Mouse (Mus musculus) MEL-GATA-1-ER (cell line): ENCODE data around the gene Cryab.

Experiments
- DNase-seq: peaks from one replicate; pipeline ENCODE4 v3.0.0-alpha.2; 2012; ENCODE audit warnings: low read depth; ENCODE audit errors: extremely low read depth

Gene Cryab

GRCm38 (mm10) chr9:50742261-50742660, 8.9 kb upstream of the Cryab start:
- DNase-seq, result no peak

DNA sequence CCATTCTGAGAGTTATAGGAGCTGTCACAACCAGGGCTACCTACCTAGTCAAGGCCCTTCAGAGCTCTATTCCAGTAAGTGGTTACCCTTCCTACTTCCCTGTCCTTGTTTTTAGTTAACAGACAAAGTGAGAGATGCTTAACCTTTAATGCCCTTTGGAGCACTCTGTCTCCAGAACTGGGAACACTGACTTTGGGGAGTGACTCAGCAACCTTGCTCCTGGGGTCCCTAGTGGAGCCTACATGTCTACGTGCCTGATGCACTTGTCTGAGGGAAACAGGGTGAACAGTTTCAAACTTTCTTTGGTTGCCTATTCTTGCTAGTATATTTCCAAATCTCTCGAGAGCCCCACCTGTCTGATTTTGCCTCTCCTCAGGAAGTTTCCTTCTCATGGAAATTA, 8.4 kb upstream of the Cryab start:
- DNase-seq, result no peak

GRCm38 (mm10) chr9:50745806-50746205, 5.3 kb upstream of the Cryab start:
- DNase-seq, result no peak

DNA sequence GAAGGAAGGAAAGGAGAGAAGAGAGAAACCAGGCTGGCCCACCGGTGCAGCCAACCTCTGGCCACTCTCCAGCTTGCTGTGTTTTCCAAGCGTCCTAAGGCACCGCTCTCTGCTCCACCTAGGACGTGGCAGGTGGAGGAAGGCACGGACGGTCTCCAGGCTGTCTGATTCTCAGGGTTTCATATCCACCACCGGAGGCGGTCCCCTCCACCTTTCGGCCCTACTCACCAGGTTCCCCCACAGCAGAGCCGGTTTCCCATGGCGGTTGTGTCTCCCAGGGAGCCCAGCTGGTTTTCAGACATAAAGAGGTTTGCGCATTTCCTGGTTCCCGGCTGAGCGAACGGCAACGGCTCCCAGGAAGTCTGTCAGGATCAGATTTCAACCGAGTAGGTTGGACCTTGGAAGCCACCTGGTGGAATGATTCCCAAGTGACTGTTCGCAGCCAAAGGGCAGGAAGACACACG, 4.9 kb upstream of the Cryab start, which contains the start of gene 2310030G06Rik:
TSS of gene 2310030G06Rik (minus strand) at position 323 of the 464 bp plus-strand sequence.
- no peak for DNase-seq

DNA sequence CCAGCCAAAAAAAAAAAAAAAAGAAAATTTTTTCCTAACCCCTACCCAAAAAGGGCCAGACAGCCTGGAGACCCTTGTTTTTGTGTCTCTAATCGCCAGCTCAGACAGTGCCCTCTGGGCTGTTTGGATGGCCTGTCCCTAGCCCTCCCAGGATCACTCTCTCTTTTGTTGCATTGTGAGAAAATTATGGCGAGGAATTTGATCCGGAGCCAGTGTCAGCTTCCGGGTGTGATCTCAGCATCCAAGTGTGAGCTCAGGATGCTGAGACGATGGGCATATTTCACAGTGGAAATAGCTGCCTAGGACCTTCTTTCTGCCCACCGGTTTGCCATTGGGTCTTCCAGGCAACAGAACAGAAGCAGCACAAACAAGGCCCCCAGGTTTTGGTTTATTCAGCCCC, 419 bp upstream of the Cryab start:
- DNase-seq, result no peak

- no peak for DNase-seq
These were observed 1.0 kb downstream of the Cryab start, which contains the start of gene Hspb2 for GRCm38 (mm10) chr9:50752054-50752602. TSS of gene Hspb2 (minus strand) at chr9:50752354.

DNA sequence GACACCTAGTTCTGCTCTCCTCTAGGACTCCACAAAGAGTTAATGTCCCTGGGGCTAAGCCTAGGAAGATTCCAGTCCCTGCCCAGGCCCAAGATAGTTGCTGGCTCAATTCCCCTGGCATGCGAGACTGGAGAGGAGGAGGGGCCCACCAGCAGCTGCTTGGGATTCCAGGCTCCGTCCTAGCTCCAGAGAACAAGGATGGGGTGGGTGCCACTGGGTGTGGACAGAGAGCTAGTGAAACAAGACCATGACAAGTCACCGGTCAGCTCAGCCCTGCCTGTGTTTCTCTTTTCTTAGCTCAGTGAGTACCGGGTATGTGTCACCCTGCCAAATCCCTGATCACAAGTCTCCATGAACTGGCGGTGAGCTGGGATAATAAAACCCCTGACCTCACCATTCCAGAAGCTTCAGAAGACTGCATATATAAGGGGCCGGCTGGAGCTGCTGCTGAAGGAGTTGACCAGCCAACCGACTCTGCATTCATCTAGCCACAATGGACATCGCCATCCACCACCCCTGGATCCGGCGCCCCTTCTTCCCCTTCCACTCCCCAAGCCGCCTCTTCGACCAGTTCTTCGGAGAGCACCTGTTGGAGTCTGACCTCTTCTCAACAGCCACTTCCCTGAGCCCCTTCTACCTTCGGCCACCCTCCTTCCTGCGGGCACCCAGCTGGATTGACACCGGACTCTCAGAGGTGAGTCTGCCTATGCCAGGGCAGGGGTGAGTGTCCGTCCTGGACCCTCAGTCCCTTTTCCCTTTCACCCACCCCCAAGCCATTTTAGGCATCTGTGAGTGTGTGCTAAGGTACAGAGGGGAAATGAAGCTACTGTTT, 1.9 kb downstream of the Cryab start:
- no peak for DNase-seq

GRCm38 (mm10) chr9:50753947-50754346, 2.8 kb downstream of the Cryab start:
- no peak for DNase-seq

- no peak for DNase-seq
These were observed 5.6 kb downstream of the Cryab start for GRCm38 (mm10) chr9:50756711-50757110.

DNA sequence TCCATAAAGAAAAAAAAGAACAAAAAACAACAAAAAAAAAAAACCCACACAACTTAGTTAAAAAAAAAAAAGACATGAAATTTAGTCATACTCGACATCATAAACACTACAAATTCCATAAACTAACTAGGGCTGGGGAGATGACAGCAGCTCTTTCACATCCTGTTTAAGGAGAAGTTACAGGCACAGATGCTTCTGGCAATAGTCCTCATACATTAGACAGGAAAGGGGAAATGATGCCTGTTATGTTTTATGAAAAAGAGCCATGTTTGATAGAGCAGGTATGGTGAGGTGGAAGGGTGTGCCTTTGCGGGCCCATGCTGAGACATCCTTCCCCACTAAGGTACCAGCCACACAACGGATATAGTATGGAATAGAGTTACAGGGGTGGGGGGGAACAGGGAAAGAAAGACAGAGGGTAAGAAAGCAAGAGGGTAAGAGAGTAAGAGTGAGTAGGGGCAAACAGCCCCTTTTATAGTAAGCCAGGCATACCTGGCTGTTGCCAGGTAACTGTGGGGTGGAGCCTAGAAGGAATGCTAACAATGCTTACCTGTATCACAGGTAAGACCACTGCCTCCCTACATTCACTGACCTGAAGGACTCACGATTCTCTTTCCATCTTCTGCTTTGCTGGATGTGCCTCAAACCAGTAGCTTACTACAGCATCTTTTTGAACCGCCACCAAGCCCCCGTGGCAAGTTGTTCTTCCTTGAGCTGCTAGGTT, 10.6 kb downstream of the Cryab start:
- no peak for DNase-seq

- DNase-seq, result no peak
These were observed 12.2 kb downstream of the Cryab start for GRCm38 (mm10) chr9:50763331-50763730.

DNA sequence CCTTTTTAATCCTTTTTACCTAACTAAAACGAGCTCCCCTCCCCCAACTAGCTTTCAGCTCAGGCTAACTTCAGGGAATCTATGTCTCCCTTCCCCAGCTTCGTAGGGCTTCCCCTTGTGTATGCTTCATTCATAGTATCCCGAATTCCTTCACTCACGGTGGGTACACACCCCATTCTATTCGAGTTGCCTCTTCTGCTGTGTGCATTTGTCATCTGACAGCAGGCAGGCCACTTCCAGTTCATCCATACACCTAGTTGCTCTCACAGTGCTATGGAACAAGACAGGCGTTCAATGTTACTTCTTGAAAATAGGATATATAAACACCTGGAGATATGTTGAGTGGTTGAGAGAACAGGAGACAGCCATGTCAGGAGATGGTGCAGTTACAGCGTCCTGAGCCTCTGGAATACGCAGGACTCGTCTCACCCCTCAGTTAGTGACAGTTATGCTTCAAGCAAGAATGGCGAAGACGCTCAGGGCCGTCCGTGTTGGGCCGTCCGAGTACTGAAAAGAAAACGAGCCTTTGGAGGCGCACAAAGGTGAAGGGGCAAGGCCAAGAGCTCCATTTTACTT, 16.5 kb downstream of the Cryab start:
- peak; percentile 5 for DNase-seq

GRCm38 (mm10) chr9:50768107-50769002, 17.2 kb downstream of the Cryab start, which contains the start of gene Fdxacb1:
TSS of gene Fdxacb1 (plus strand) at chr9:50768236.
- DNase-seq, result peak; percentile 93

- no peak for DNase-seq
These were observed 18.9 kb downstream of the Cryab start for GRCm38 (mm10) chr9:50770011-50770410.

- peak; percentile 67 for DNase-seq
These were observed 22.9 kb downstream of the Cryab start for GRCm38 (mm10) chr9:50774026-50774462.

- peak; percentile 75 for DNase-seq
These were observed 24.0 kb downstream of the Cryab start, which contains the start of the genes Alg9 and 1110032A03Rik for GRCm38 (mm10) chr9:50774991-50775612. TSS of gene Alg9 (plus strand) at chr9:50775019. TSS of gene 1110032A03Rik (minus strand) at chr9:50775520.

- peak; percentile 33 for DNase-seq
These were observed 24.6 kb downstream of the Cryab start for GRCm38 (mm10) chr9:50775662-50776126.

DNA sequence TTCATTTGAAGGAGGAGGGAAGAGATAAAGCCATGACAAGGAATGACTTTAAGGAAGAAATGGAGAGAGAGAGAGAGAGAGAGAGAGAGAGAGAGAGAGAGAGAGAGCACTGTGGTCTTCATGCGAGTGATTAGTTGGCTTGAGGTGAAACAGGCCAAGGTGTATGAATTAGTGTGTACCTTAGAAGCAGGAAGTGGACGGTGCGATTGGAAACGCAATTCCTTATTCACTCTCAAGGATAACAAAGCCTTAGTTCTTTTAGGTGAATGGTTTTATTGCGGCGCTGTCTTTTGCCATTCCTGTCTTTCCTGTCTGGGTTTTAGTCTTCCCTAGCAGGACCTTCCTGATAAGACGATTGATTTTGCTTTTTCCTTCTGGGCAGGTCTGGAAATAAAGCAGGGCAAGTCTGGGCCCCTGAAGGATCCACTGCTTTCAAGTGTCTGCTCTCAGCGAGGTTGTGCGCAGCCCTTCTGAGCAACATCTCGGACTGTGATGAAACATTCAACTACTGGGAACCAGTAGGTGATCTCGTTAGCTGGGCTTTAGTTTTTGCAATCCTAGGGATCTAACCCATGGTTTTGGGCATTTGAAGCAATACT, 25.1 kb downstream of the Cryab start:
- DNase-seq, result no peak

- DNase-seq, result peak; percentile 39
These were observed 31.0 kb downstream of the Cryab start for GRCm38 (mm10) chr9:50782155-50782554.
